Mouse (Mus musculus) hindbrain, embryonic 12.5 days (tissue): Measurements from ENCODE around the gene Olfr926. TPM values are rescaled to one million over a fixed set of nuclear protein-coding genes. Genes with fewer than 3 reads are reported as not detected.
"Not testable (repeated sequence)": the region's sequence is repeated elsewhere in the genome, so short reads cannot be mapped to it uniquely, and the experiment has no call there.

Source experiments
- ATAC-seq: fragments of 200-750 bp; cut with Nextera tagmentation; 2 replicates; pipeline ENCODE4 v1.8.0; 2017; ENCODE audit warnings: moderate TSS enrichment; ENCODE audit not compliant: low FRiP score
- H3K27ac ChIP-seq: fragments of 300-500 bp; sonication (generic); 2 replicates; pipeline ENCODE4 v1.5.1; 2016; ENCODE audit warnings: mild to moderate bottlenecking
- H3K27me3 ChIP-seq: fragments of 300-500 bp; sonication (generic); 2 replicates; pipeline ENCODE4 v1.6.1; 2016; ENCODE audit warnings: mild to moderate bottlenecking
- H3K36me3 ChIP-seq: fragments of 300-500 bp; sonication (generic); 2 replicates; pipeline ENCODE4 v1.6.1; 2016; ENCODE audit warnings: mild to moderate bottlenecking
- H3K4me1 ChIP-seq: fragments of 300-500 bp; sonication (generic); 2 replicates; pipeline ENCODE4 v1.6.1; 2016
- H3K4me2 ChIP-seq: fragments of 300-500 bp; sonication (generic); replicated peaks from 2 replicates; pipeline ENCODE4 v1.6.1; 2016; ENCODE audit warnings: mild to moderate bottlenecking
- H3K4me3 ChIP-seq: fragments of 300-500 bp; sonication (generic); 2 replicates; pipeline ENCODE4 v1.5.1; 2016; ENCODE audit warnings: mild to moderate bottlenecking
- H3K9ac ChIP-seq: fragments of 300-500 bp; sonication (generic); 2 replicates; pipeline ENCODE4 v1.6.1; 2016; ENCODE audit warnings: mild to moderate bottlenecking, moderate library complexity
- H3K9me3 ChIP-seq: fragments of 300-500 bp; sonication (generic); replicated peaks from 2 replicates; pipeline ENCODE4 v1.6.1; 2016; ENCODE audit warnings: mild to moderate bottlenecking
- WGBS: fragments of 180-500 bp; shearing (Covaris S2); methylation state at CpG from one replicate; pipeline ENCODE4 v1.1.7; 2016; 5-methylcytosine and 5-hydroxymethylcytosine counted together
- polyA plus RNA-seq: library from polyadenylated mRNA; unstranded; fragments of >200 nt; fragmentation: Nextera tagmentation; extraction: Ambion mirVana; gene quantifications from 2 replicates; pipeline ENCODE4 v1.2.1, GENCODE M21; 2016

The Olfr926 gene
- not detected in 2 replicates for polyA plus RNA-seq

DNA sequence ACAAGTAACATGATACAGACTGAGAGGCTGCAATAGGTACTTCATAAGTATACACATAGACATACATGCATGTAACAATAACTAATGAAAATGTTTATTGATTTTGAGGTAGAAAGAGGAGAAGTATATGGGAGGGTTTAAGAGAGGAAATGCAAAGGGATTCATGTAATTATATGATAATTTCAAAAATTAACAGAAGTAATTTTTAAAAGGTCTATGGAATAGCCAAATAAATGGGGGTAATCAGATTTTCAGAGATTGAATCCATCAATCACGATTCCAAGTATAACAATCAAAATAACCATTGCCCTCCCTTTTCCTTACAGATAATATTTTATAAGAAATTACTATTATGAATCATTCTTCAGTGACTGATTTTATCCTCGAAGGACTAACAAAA lies at the start of gene Olfr926:
Gene Olfr926, plus strand, starts transcription at position 301 of the 400 bp plus-strand sequence.
- Histone ChIP-seq H3K4me3 (no peak within 1 kb of the TSS), H3K27me3 (no peaks in the 10 kb centered on the region), H3K36me3 (no peaks in the 10 kb centered on the region), H3K9me3 (peaks cover 10% of the 10 kb centered on the region; the same call in 1 of the 2 replicates), H3K4me2 (no peak within 1 kb of the TSS), H3K4me1 (no peaks in the 10 kb centered on the region), H3K9ac (no peak within 1 kb of the TSS), H3K27ac (no peak within 1 kb of the TSS)
- ATAC-seq, result no peak
- 69% methylated on average over 2 of the region's 2 CpGs for WGBS

DNA sequence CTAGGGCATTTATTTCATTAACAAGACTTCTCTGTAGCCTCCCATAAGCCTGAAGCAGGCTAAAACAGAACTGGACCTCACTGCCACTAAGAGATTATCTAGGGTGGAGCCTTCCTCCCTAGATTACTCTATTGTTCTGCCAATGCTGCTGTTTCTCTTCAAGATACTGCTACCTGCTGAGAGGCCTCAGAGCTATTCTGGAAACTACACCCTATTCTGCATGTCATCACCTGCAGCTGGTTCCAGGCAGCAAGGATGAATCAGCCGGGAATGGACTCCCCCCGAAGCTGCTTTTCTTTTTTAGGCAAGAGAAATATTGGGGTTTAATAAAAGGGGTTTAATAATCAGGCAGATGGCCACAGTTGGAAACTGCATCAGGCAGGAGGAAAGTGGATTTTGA lies 43.9 kb upstream of the Olfr926 start:
- Histone ChIP-seq H3K4me1 (no peaks in the 10 kb centered on the region), H3K4me2 (no peak overlapping the region), H3K27me3 (no peaks in the 10 kb centered on the region), H3K9ac (no peak overlapping the region), H3K36me3 (no peaks in the 10 kb centered on the region), H3K4me3 (no peak overlapping the region), H3K27ac (no peak overlapping the region), H3K9me3 (no peaks in the 10 kb centered on the region)
- no peak for ATAC-seq
- 75% methylated on average over 2 of the region's 2 CpGs for WGBS

DNA sequence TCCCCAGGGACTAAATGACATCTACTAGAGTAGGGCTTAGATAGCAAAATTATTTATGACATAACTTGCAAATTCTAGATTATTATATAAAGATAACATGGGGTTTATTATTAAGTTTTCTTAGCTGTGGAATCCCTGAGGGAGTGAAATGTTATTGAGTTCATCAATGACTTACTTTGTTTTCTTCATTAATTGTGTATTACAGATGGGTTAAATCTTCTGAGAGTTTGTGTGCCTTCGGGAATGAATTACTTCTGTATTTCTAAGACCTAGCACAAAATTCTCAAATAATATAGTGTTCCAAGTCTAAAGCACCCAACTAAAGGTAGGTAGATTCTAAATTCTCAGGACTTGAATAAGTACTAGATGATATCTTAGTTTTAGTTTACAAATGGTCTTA lies 32.8 kb upstream of the Olfr926 start, which contains the start of gene Olfr924:
Gene Olfr924, plus strand, starts transcription at position 301 of the 400 bp plus-strand sequence.
- Histone ChIP-seq H3K36me3 (no peaks in the 10 kb centered on the region), H3K9ac (no peak within 1 kb of the TSS), H3K9me3 (no peaks in the 10 kb centered on the region), H3K4me1 (no peaks in the 10 kb centered on the region), H3K27me3 (no peaks in the 10 kb centered on the region), H3K4me3 (no peak within 1 kb of the TSS), H3K27ac (no peak within 1 kb of the TSS), H3K4me2 (no peak within 1 kb of the TSS)
- 94% methylated on average over 1 of the region's 1 CpGs for WGBS
- ATAC-seq, result no peak

DNA sequence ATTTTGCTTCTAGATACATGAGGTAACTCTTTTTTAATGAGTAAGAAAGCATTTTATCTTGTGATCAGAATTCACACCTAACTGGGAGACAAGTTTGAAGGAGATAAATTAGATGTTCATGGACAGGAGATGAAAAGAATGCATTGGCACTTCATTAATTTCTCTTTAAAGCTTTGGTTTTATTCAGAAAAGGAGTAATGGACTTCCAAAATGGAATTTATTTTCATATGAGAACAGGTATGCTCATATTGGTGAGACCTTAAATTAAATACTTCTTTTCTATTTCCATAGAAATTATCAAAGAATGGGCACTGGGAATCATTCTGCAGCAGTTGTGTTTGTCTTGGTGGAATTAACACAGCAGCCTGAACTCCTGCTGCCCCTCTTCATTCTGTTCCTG lies 22.2 kb upstream of the Olfr926 start, which contains the start of gene Olfr26:
Gene Olfr26, plus strand, starts transcription at position 301 of the 400 bp plus-strand sequence.
- no peaks in the 10 kb centered on the region for H3K36me3 ChIP-seq
- H3K27ac ChIP-seq, result no peak within 1 kb of the TSS
- no peak within 1 kb of the TSS for H3K4me2 ChIP-seq
- H3K27me3 ChIP-seq, result no peaks in the 10 kb centered on the region
- ATAC-seq, result no peak
- H3K9ac ChIP-seq, result no peak within 1 kb of the TSS
- H3K4me3 ChIP-seq, result no peak within 1 kb of the TSS
- H3K4me1 ChIP-seq, result no peaks in the 10 kb centered on the region
- H3K9me3 ChIP-seq, result no peaks in the 10 kb centered on the region

DNA sequence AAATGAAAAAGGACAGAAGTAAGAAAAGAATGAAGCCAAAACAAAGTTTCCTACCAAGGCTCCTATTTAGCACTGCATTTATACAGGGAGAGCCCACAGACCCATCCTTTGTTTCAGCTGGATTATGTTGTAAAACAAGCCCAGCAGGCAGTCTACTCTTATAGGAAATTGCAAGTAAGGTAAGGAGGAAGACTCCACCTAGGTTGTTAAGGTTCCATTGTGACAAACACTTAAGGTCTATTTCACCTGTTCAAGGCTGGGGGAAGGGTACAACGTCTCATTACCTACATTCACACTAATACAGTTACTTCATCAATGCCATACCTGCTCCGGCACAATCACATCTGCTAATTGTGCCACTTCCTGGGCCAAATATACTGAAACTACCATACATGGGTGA lies 2.0 kb upstream of the Olfr926 start:
- not testable (repeated sequence) for H3K36me3 ChIP-seq, ATAC-seq, H3K27me3 ChIP-seq, H3K4me3 ChIP-seq, H3K9ac ChIP-seq, H3K4me1 ChIP-seq, H3K9me3 ChIP-seq, H3K27ac ChIP-seq, H3K4me2 ChIP-seq
- WGBS, result 54% methylated on average over 2 of the region's 2 CpGs

Other genes with a start within 250 kb of the Olfr926 start
- not detected in 2 replicates for gene Olfr916, start 217.3 kb upstream of the Olfr926 start, polyA plus RNA-seq
- not detected in 2 replicates for gene Olfr917, start 211.3 kb upstream of the Olfr926 start, polyA plus RNA-seq
- not detected in 2 replicates for gene Olfr918, start 202.5 kb upstream of the Olfr926 start, polyA plus RNA-seq
- not detected in 2 replicates for gene Olfr919, start 173.5 kb upstream of the Olfr926 start, polyA plus RNA-seq
- 11.6 and 14.3 TPM in 2 replicates for gene Vwa5a, start 158.9 kb upstream of the Olfr926 start, polyA plus RNA-seq
- gene Olfr920, start 124.8 kb upstream of the Olfr926 start, polyA plus RNA-seq, result not detected in 2 replicates
- gene Olfr921, start 104.1 kb upstream of the Olfr926 start, polyA plus RNA-seq, result not detected in 2 replicates
- not detected in 2 replicates for gene Olfr922, start 62.5 kb upstream of the Olfr926 start, polyA plus RNA-seq
- not detected in 2 replicates for gene Olfr923, start 50.6 kb upstream of the Olfr926 start, polyA plus RNA-seq
- gene Olfr924, start 32.7 kb upstream of the Olfr926 start, polyA plus RNA-seq, result not detected in 2 replicates
- gene Olfr26, start 22.1 kb upstream of the Olfr926 start, polyA plus RNA-seq, result not detected in 2 replicates
- gene Olfr930, start 52.7 kb downstream of the Olfr926 start, polyA plus RNA-seq, result not detected in 2 replicates
- not detected in 2 replicates for gene Olfr933, start 95.2 kb downstream of the Olfr926 start, polyA plus RNA-seq
- not detected in 2 replicates for gene Olfr934, start 111.2 kb downstream of the Olfr926 start, polyA plus RNA-seq
- gene Olfr935, start 122.6 kb downstream of the Olfr926 start, polyA plus RNA-seq, result not detected in 2 replicates
- not detected in 2 replicates for gene Olfr146, start 146.3 kb downstream of the Olfr926 start, polyA plus RNA-seq
- not detected in 2 replicates for gene Olfr937, start 187.8 kb downstream of the Olfr926 start, polyA plus RNA-seq
- gene Olfr938, start 201.8 kb downstream of the Olfr926 start, polyA plus RNA-seq, result not detected in 2 replicates